Mouse (Mus musculus) limb, embryonic 13.5 days (tissue): ENCODE data around the gene Gm21885. TPM values are rescaled to one million over a fixed set of nuclear protein-coding genes. Genes with fewer than 3 reads are reported as not detected.

Source experiments
- ATAC-seq: fragments of 200-750 bp; cut with Nextera tagmentation; 2 replicates; pipeline ENCODE4 v1.8.0; 2017; ENCODE audit warnings: low read depth, moderate number of reproducible peaks, moderate TSS enrichment; ENCODE audit not compliant: low FRiP score
- H3K27ac ChIP-seq: fragments of 300-500 bp; sonication (generic); 2 replicates; pipeline ENCODE4 v1.5.1; 2015; ENCODE audit warnings: inconsistent platforms, mild to moderate bottlenecking, moderate library complexity
- H3K27me3 ChIP-seq: fragments of 300-500 bp; sonication (generic); 2 replicates; pipeline ENCODE4 v1.6.1; 2015; ENCODE audit warnings: mild to moderate bottlenecking, inconsistent platforms
- H3K36me3 ChIP-seq: fragments of 300-500 bp; sonication (generic); 2 replicates; pipeline ENCODE4 v1.6.1; 2015; ENCODE audit warnings: inconsistent platforms, mild to moderate bottlenecking, moderate library complexity
- H3K4me1 ChIP-seq: fragments of 300-500 bp; sonication (generic); 2 replicates; pipeline ENCODE4 v1.6.1; 2015; ENCODE audit warnings: inconsistent platforms
- H3K4me2 ChIP-seq: fragments of 300-500 bp; sonication (generic); replicated peaks from 2 replicates; pipeline ENCODE4 v1.6.1; 2015; ENCODE audit warnings: inconsistent platforms, mild to moderate bottlenecking, moderate library complexity
- H3K4me3 ChIP-seq: fragments of 300-500 bp; sonication (generic); 2 replicates; pipeline ENCODE4 v1.5.1; 2015; ENCODE audit warnings: moderate library complexity, mild to moderate bottlenecking, inconsistent platforms
- H3K9ac ChIP-seq: fragments of 300-500 bp; sonication (generic); 2 replicates; pipeline ENCODE4 v1.6.1; 2015; ENCODE audit warnings: mild to moderate bottlenecking, inconsistent platforms
- H3K9me3 ChIP-seq: fragments of 300-500 bp; sonication (generic); 2 replicates; pipeline ENCODE4 v1.6.1; 2016; ENCODE audit warnings: inconsistent platforms
- WGBS: fragments of 180-500 bp; shearing (Covaris S2); methylation state at CpG from one replicate; pipeline ENCODE4 v1.1.7; 2015; 5-methylcytosine and 5-hydroxymethylcytosine counted together
- polyA plus RNA-seq: library from polyadenylated mRNA; unstranded; fragments of >200 nt; fragmentation: Nextera tagmentation; extraction: Ambion mirVana; gene quantifications from 2 replicates; pipeline ENCODE4 v1.2.1, GENCODE M21; 2015

Gene Gm21885
- polyA plus RNA-seq, 1 experiment from 2014 or later: 0.32 TPM

DNA sequence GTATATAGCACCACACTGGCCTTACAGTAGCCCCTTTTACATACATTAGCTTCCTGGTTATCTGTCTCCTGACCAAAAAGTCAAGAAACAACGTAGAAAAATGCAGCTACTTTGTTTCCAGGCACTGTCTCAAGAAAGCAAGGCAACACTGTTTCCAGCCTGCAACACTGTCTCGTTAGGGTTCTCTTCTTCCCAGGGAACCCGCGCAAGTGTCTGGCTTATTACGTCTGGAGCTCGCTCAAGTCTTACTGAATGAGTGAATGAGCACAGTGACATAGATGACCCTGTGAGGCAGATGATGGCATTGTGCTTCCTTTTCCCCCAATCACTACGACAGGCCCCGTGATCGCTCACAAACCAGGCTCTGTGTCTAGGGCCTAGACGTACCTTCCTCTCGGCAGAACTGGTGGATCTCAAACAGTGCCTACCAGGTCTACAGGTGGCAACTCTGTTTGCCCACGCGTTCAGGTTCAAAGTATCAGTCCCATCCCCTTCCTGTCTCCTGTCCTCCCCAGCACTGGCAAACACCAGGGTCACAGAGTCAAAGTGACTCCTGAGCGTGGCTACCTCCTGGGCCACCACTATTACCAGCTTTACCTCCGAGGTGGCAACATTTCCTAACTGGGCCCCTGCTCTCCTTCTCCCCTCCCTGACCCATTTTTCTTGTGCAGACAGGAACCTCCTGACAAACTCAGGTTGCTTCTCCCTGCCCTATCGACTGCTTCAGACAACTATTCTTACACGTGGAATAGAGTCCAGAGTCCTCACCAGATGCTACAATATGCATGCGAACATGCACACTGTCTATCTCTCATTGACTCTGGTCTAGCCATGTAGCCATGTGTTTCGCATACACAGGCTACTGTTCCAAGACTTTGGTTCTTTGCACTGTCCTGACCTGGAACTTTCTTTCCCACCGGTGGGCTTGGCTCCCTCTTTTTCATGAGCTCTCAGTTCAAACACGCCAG is 8.4 kb upstream of the Gm21885 start:
- H3K27ac ChIP-seq: no peak overlapping the region
- H3K4me3 ChIP-seq: no peak overlapping the region
- H3K36me3 ChIP-seq: no peaks in the 10 kb centered on the region
- no peak for ATAC-seq
- peaks cover 31% of the 10 kb centered on the region for H3K4me1 ChIP-seq
- no peaks in the 10 kb centered on the region for H3K27me3 ChIP-seq
- no peak overlapping the region for H3K4me2 ChIP-seq
- H3K9me3 ChIP-seq: no peaks in the 10 kb centered on the region
- WGBS: 87% methylated on average over 21 of the region's 21 CpGs
- H3K9ac ChIP-seq: no peak overlapping the region

DNA sequence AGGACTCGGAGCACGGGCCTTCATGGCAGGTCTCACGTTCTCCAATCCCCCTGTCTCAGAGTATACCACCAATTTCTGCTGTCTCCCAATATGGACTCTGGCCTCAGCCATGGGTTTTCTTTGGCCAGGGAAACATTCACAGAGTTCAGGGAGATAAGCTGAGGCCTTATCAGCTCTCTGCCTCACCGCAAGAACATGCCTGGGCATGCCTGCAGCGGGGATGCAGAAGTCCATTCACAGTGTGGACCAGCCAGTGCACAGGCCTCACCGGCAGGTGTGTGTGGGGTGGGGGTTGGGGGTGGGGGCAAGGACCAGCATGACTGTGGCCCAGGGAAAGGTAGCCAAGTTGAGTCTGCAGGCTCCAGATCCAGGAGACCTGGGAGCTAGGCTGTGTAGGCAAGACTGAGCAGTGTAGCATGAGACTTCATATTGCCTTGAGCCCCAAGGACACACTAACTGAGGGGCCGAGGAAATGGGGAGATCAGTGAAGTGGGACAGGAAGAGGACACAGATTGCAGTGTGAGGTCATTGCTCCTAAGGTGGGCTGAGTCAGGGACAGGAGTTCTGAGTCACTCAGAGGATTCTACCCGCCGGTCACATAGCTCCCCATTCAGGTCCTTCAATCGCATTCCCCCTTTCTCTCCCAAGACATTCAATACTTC is 7.3 kb upstream of the Gm21885 start:
- H3K27ac ChIP-seq: no peak overlapping the region
- no peaks in the 10 kb centered on the region for H3K36me3 ChIP-seq
- 83% methylated on average over 10 of the region's 10 CpGs for WGBS
- H3K4me1 ChIP-seq: peaks cover 24% of the 10 kb centered on the region
- no peaks in the 10 kb centered on the region for H3K27me3 ChIP-seq
- H3K9me3 ChIP-seq: no peaks in the 10 kb centered on the region
- no peak overlapping the region for H3K4me2 ChIP-seq
- no peak overlapping the region for H3K4me3 ChIP-seq
- no peak overlapping the region for H3K9ac ChIP-seq
- no peak for ATAC-seq

- no peaks in the 10 kb centered on the region for H3K9me3 ChIP-seq
- H3K4me3 ChIP-seq: no peak overlapping the region
- no peak overlapping the region for H3K27ac ChIP-seq
- H3K4me2 ChIP-seq: no peak overlapping the region
- no peaks in the 10 kb centered on the region for H3K27me3 ChIP-seq
- no peaks in the 10 kb centered on the region for H3K36me3 ChIP-seq
- 80% methylated on average over 7 of the region's 7 CpGs for WGBS
- H3K4me1 ChIP-seq: peaks cover 31% of the 10 kb centered on the region
- no peak overlapping the region for H3K9ac ChIP-seq
- no peak for ATAC-seq
Observed at GRCm38 (mm10) chr11:94275226-94275625, 6.4 kb upstream of the Gm21885 start.

- no peak overlapping the region for H3K4me2 ChIP-seq
- no peaks in the 10 kb centered on the region for H3K9me3 ChIP-seq
- no peak overlapping the region for H3K27ac ChIP-seq
- H3K4me1 ChIP-seq: peaks cover 36% of the 10 kb centered on the region
- no peaks in the 10 kb centered on the region for H3K27me3 ChIP-seq
- 83% methylated on average over 2 of the region's 2 CpGs for WGBS
- no peaks in the 10 kb centered on the region for H3K36me3 ChIP-seq
- no peak overlapping the region for H3K4me3 ChIP-seq
- no peak overlapping the region for H3K9ac ChIP-seq
- ATAC-seq: no peak
Observed at GRCm38 (mm10) chr11:94275686-94276085, 6.0 kb upstream of the Gm21885 start.

DNA sequence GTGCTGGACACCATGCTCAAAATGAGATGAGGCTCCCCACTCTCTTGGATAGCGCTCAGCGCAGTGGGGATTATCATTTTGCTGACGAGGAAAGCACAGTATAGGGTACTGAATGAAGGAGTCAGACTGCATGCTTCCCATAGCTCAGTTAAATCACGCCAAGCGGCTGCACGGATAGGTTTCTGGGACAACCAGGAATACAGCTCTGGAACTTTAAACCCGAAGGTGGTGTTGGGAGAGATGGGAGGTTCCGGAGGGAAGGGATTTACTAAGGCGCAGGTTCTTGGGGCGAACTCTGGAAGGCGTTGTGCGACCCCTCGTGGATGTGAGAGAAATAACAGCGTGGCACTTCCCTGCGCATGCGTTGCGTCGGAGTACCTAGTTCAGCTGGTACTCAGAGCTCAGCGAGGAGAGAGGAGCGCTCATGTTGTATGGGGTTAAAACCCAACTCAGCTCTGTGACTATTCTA is 4.8 kb upstream of the Gm21885 start:
- 7% methylated on average over 20 of the region's 20 CpGs for WGBS
- Histone ChIP-seq H3K4me3 (peak overlapping the region; percentile 40), H3K9me3 (no peaks in the 10 kb centered on the region), H3K4me1 (peaks cover 36% of the 10 kb centered on the region), H3K9ac (peak overlapping the region; percentile 59), H3K36me3 (no peaks in the 10 kb centered on the region), H3K4me2 (peak overlapping the region; percentile 69), H3K27me3 (no peaks in the 10 kb centered on the region), H3K27ac (0 out of 2 replicates have a peak overlapping the region, but pooled peaks have one; percentile 48)
- peak; percentile 82 for ATAC-seq

DNA sequence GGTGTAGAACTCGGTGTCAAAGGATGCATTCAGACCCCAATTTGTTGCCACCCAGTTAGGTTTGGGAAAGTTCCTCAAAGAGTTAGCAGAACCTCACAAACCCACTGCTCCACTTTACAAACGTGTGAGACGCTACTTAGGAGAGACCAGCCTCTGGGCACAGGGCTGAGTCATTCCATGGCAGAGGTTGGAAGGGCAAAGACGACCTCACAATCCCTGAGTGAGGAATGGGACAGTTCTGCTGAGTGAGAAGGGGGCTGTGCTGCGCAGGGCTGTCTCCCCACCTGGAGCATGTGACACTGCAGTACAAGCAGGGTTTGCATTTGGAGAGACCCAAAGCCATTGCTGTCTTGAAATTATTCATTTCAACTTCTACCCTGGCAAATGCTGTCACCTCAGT is 618 bp downstream of the Gm21885 start:
- H3K9me3 ChIP-seq: no peaks in the 10 kb centered on the region
- no peak overlapping the region for H3K27ac ChIP-seq
- peaks cover 20% of the 10 kb centered on the region for H3K4me1 ChIP-seq
- H3K9ac ChIP-seq: no peak overlapping the region
- peaks cover 39% of the 10 kb centered on the region for H3K36me3 ChIP-seq
- 57% methylated on average over 5 of the region's 5 CpGs for WGBS
- H3K4me3 ChIP-seq: no peak overlapping the region
- ATAC-seq: no peak
- no peaks in the 10 kb centered on the region for H3K27me3 ChIP-seq
- no peak overlapping the region for H3K4me2 ChIP-seq

- H3K4me1 ChIP-seq: peaks cover 17% of the 10 kb centered on the region
- H3K9ac ChIP-seq: no peak overlapping the region
- no peak for ATAC-seq
- no peak overlapping the region for H3K4me3 ChIP-seq
- H3K4me2 ChIP-seq: no peak overlapping the region
- no peaks in the 10 kb centered on the region for H3K27me3 ChIP-seq
- no peaks in the 10 kb centered on the region for H3K9me3 ChIP-seq
- peaks cover 52% of the 10 kb centered on the region for H3K36me3 ChIP-seq
- no peak overlapping the region for H3K27ac ChIP-seq
- 90% methylated on average over 6 of the region's 6 CpGs for WGBS
Observed at GRCm38 (mm10) chr11:94283536-94284099, 1.9 kb downstream of the Gm21885 start.

- Histone ChIP-seq H3K4me3 (no peak overlapping the region), H3K9ac (no peak overlapping the region), H3K9me3 (no peaks in the 10 kb centered on the region), H3K27me3 (no peaks in the 10 kb centered on the region), H3K4me2 (no peak overlapping the region), H3K36me3 (peaks cover 74% of the 10 kb centered on the region), H3K27ac (no peak overlapping the region), H3K4me1 (peaks cover 3% of the 10 kb centered on the region; the same call in 1 of the 2 replicates)
- ATAC-seq: no peak
- 87% methylated on average over 11 of the region's 11 CpGs for WGBS
Observed at GRCm38 (mm10) chr11:94285886-94286574, 4.4 kb downstream of the Gm21885 start.

- H3K27me3 ChIP-seq: no peaks in the 10 kb centered on the region
- no peak for ATAC-seq
- no peaks in the 10 kb centered on the region for H3K9me3 ChIP-seq
- no peaks in the 10 kb centered on the region for H3K4me1 ChIP-seq
- no peak overlapping the region for H3K4me2 ChIP-seq
- H3K27ac ChIP-seq: no peak overlapping the region
- H3K36me3 ChIP-seq: peaks cover 82% of the 10 kb centered on the region
- no peak overlapping the region for H3K9ac ChIP-seq
- no peak overlapping the region for H3K4me3 ChIP-seq
- WGBS: 93% methylated on average over 5 of the region's 5 CpGs
Observed at GRCm38 (mm10) chr11:94287105-94287504, 5.4 kb downstream of the Gm21885 start.

DNA sequence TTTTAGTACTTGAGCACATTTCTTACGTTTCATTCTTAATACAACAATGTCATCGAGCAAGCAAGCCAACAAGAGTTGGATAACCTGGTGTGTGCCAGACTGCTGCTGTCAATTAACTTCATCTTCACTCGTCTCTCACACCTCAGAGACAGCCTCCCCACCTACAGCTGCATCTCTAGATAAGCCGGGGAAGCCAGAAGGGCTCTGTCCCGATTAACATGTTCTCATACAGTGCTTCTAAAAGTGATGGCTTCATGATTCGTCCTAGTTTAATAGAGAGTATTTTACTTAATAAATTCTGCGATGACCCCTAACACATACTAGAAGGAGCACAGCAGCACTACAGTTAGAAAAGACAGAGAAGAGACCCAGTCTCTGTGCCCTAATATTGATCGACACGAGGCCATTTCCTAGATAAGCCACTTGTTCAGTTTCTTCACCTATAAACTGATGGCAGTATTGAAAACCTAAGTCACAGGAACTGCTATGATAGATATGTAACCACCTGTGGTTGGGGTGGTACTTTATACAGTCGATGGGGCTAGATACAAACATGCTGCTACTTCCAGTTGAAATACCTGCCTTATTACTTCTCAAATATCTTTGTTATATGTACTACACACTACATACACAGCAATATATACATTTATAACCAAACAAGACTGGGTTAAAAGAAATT is 8.5 kb downstream of the Gm21885 start:
- no peak overlapping the region for H3K4me3 ChIP-seq
- no peaks in the 10 kb centered on the region for H3K9me3 ChIP-seq
- H3K9ac ChIP-seq: no peak overlapping the region
- no peaks in the 10 kb centered on the region for H3K27me3 ChIP-seq
- 89% methylated on average over 10 of the region's 10 CpGs for WGBS
- H3K4me1 ChIP-seq: no peaks in the 10 kb centered on the region
- no peak overlapping the region for H3K27ac ChIP-seq
- H3K36me3 ChIP-seq: peaks cover 88% of the 10 kb centered on the region
- no peak for ATAC-seq
- no peak overlapping the region for H3K4me2 ChIP-seq

DNA sequence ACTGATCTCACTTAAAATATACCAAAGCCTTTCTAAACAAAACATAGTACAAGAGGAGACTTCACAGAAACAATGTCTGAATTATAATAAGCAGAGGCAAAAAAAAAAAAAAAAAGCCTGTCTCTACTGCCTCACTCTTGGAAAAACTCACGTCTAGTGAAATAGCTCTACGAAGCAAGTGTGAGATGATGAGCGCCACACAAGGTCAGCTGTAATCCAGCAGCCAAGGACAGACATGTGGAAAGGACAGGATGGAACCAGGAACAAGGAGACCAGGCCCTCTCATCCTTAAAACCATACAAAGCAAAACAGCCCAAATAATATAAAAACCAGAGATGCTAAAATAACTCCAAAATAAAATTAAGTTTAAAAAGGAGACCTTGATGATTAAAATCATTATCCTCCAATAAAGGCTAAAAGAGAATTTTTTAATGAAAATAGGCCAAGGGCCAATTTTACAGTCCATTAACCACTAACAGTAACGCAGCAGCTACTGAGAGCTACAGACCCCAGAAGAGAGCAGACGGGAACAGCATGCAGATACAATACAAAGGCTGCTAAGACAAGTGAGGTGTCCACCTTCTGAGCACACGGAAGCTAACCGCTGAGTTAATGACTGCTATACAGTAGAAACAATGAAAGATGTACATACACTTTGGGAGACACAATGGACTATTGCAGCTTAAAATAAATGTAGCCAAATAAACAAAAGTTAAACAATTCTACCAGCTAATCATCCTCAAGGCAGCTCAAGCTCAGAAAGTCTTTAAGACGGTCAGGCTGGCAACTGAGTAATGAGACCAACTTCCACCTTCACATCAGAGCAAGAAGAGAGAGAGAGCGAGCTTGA is 13.5 kb downstream of the Gm21885 start:
- H3K36me3 ChIP-seq: peaks cover 86% of the 10 kb centered on the region
- no peak overlapping the region for H3K4me3 ChIP-seq
- H3K27me3 ChIP-seq: no peaks in the 10 kb centered on the region
- no peak overlapping the region for H3K9ac ChIP-seq
- no peak overlapping the region for H3K4me2 ChIP-seq
- WGBS: 87% methylated on average over 9 of the region's 9 CpGs
- ATAC-seq: no peak
- no peak overlapping the region for H3K27ac ChIP-seq
- no peaks in the 10 kb centered on the region for H3K4me1 ChIP-seq
- no peaks in the 10 kb centered on the region for H3K9me3 ChIP-seq
